Mouse (Mus musculus): ENCODE results near the gene Srgn. TPM values are rescaled to one million over a fixed set of nuclear protein-coding genes. Genes with fewer than 3 reads are reported as not detected.

Gene Srgn
- polyA plus RNA-seq (2016; fragmentation: Nextera tagmentation; extraction: Ambion mirVana), result 3.9 and 5.5 TPM in 2 replicates

DNA sequence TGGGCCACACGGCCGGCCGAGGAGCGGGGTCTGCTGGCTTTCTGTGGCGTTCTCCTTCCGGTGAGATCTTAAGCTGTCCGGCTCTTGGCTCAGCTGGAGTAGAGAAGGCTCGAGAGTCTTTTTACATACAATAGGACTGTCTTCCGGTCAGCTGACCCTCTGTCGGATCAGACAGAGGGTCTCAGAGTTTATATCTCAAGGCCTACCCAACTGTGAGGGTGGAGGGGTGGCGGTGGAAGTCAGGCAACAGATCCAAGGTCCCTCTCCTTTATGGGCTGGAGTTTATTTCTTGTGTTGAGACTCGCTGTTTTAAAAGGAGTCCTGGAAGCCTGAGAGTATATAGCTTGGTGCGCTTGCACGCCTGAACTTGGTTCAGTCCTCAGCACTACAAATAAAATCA is at the start of gene Srgn:
TSS of gene Srgn (minus strand) at position 101 of the 400 bp plus-strand sequence.
- no peaks in the 10 kb centered on the region for H3K9me3 ChIP-seq
- WGBS, result 91% methylated on average over 14 of the region's 14 CpGs
- no peak within 1 kb of the TSS for H3K4me2 ChIP-seq
- H3K4me1 ChIP-seq (replicated peaks), result no peaks in the 10 kb centered on the region
- no peak within 1 kb of the TSS for H3K4me3 ChIP-seq (replicated peaks)
- H3K27me3 ChIP-seq, result no peaks in the 10 kb centered on the region
- H3K27ac ChIP-seq, result no peak within 1 kb of the TSS
- no peaks in the 10 kb centered on the region for H3K36me3 ChIP-seq
- no peak within 1 kb of the TSS for H3K9ac ChIP-seq (replicated peaks)
- ATAC-seq (ENCODE audit: insufficient number of reproducible peaks, insufficient read depth, low FRiP score, low TSS enrichment, low read depth), result no peak

DNA sequence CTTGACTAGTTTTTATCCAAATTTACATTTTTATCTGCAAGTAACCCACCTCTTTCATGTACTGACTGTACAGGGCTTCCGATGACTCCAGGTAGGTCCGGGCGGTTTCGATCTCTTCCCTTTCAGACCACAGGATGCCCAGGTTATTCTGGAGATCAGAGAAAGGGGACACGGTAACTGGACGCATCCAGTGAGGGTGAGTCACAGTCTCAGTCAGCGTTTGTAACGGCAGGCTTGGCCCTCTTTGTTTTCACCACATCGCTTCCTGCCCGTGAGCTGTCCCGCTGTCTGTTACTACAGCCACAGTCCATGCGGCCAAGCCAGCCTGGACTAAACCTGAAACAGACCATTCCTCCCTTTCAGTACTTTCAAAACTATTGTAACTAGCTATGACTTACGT is 47.8 kb upstream of the Srgn start:
- no peak overlapping the region for H3K4me3 ChIP-seq (replicated peaks)
- peaks cover 14% of the 10 kb centered on the region for H3K4me1 ChIP-seq (replicated peaks)
- H3K27me3 ChIP-seq, result no peaks in the 10 kb centered on the region
- H3K4me2 ChIP-seq, result no peak overlapping the region
- no peak for ATAC-seq (ENCODE audit: insufficient number of reproducible peaks, insufficient read depth, low FRiP score, low TSS enrichment, low read depth)
- no peak overlapping the region for H3K27ac ChIP-seq
- no peaks in the 10 kb centered on the region for H3K9me3 ChIP-seq
- H3K36me3 ChIP-seq, result peaks cover 56% of the 10 kb centered on the region
- WGBS, result 93% methylated on average over 13 of the region's 13 CpGs
- no peak overlapping the region for H3K9ac ChIP-seq (replicated peaks)

DNA sequence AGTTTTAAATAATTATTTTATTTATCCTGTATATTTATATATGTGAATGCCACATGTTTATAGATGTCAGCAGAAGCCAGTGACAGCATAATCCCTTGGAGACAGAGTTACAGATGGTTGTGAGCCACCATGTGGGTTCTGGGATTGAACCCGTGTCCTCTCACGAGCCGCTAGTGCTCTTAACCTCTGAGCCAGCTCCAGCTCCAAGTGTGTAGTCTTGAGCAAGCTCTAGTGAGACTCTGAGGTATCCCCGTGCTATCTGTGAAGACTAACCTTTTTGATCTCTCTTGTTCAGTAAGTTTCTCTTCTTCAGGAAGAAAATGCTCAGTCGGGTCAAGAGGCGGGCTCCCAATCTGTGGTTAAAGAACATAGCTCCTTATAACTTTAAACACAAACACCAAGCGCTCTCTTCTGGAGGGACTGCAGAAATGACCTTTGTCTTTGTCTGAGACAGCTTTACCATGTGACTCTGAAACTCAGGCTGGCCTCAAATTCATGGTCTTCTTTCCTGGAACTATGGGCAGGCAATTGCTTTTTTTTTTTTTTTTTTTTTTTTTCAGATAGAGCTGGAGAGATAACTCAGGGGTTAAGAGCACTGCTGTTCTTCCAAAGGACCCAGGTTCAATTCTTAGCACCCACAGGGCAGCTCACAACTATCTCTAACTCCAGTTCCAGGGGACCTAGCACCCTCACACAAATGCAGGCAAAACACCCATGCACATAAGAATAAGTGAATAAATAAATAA is 43.0 kb upstream of the Srgn start:
- H3K4me3 ChIP-seq (replicated peaks), result no peak overlapping the region
- no peak overlapping the region for H3K4me2 ChIP-seq
- no peaks in the 10 kb centered on the region for H3K4me1 ChIP-seq (replicated peaks)
- no peak for ATAC-seq (ENCODE audit: insufficient number of reproducible peaks, insufficient read depth, low FRiP score, low TSS enrichment, low read depth)
- peaks cover 90% of the 10 kb centered on the region for H3K36me3 ChIP-seq
- 94% methylated on average over 7 of the region's 7 CpGs for WGBS
- no peak overlapping the region for H3K27ac ChIP-seq
- no peaks in the 10 kb centered on the region for H3K9me3 ChIP-seq
- no peak overlapping the region for H3K9ac ChIP-seq (replicated peaks)
- H3K27me3 ChIP-seq, result no peaks in the 10 kb centered on the region

DNA sequence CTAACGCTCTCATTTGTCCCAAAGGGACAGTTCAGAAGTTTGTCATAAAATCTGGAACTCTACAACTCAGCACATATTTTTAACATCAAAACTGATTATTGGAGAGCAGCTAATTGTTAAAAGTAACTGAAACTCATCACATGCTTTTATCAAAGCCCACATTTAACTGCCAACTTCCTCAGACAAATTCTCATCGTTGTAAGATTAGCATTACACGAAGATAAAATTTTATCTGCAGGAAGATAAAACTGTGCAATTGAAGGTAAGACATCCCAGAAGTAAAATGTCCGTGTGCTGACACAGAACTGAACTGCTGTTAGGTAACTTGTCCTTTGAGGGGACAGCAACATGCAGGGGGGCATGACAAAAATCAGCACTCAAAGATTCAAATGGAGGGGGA is 41.6 kb upstream of the Srgn start:
- no peaks in the 10 kb centered on the region for H3K27me3 ChIP-seq
- no peak overlapping the region for H3K27ac ChIP-seq
- no peaks in the 10 kb centered on the region for H3K9me3 ChIP-seq
- no peak for ATAC-seq (ENCODE audit: insufficient number of reproducible peaks, insufficient read depth, low FRiP score, low TSS enrichment, low read depth)
- H3K4me3 ChIP-seq (replicated peaks), result no peak overlapping the region
- H3K9ac ChIP-seq (replicated peaks), result no peak overlapping the region
- no peak overlapping the region for H3K4me2 ChIP-seq
- WGBS, result 90% methylated on average over 4 of the region's 4 CpGs
- peaks cover 91% of the 10 kb centered on the region for H3K36me3 ChIP-seq
- H3K4me1 ChIP-seq (replicated peaks), result no peaks in the 10 kb centered on the region

DNA sequence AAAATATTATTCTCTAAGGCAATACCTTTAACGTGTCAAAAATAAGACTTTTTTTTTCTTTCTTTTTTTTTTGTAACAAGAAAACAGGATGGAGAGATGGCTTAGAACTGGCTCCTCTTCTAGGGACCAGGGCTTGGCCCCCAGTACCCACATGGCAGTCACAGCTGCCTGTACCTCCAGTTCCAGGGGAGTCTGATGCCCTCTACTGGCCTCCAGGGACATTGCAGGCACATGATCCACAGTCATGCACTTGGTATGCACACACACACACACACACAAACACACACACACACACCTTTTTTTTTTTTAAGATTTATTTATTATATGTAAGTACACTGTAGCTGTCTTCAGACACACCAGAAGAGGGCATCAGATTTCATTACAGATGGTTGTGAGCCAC is 30.5 kb upstream of the Srgn start:
- H3K4me1 ChIP-seq (replicated peaks), result no peaks in the 10 kb centered on the region
- H3K27me3 ChIP-seq, result no peaks in the 10 kb centered on the region
- H3K4me2 ChIP-seq, result no peak overlapping the region
- 90% methylated on average over 1 of the region's 1 CpGs for WGBS
- H3K4me3 ChIP-seq (replicated peaks), result no peak overlapping the region
- H3K9me3 ChIP-seq, result no peaks in the 10 kb centered on the region
- no peak for ATAC-seq (ENCODE audit: insufficient number of reproducible peaks, insufficient read depth, low FRiP score, low TSS enrichment, low read depth)
- no peak overlapping the region for H3K27ac ChIP-seq
- no peak overlapping the region for H3K9ac ChIP-seq (replicated peaks)
- peaks cover 68% of the 10 kb centered on the region for H3K36me3 ChIP-seq

DNA sequence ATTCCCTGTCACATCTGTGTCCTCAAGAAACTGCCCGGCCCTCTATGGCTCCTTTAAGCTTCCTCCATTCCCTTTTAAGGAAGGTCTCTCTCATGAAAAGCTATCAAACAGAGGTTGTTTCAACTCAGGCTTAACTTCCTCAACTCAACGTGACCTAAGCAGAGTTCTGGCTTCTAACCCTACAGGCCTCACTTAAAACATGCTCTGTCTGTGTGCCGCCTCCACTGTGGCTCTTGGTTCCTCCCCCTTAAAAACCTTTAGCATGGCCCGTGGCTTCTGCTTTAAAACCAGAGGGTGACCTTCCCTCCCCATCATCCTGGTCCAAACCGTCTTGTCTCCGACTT is 29.3 kb upstream of the Srgn start:
- Histone ChIP-seq H3K27me3 (no peaks in the 10 kb centered on the region), H3K4me3 (replicated peaks) (no peak overlapping the region), H3K4me1 (replicated peaks) (no peaks in the 10 kb centered on the region), H3K27ac (no peak overlapping the region), H3K9ac (replicated peaks) (no peak overlapping the region), H3K4me2 (no peak overlapping the region), H3K9me3 (no peaks in the 10 kb centered on the region), H3K36me3 (peaks cover 56% of the 10 kb centered on the region)
- 90% methylated on average over 6 of the region's 6 CpGs for WGBS
- no peak for ATAC-seq (ENCODE audit: insufficient number of reproducible peaks, insufficient read depth, low FRiP score, low TSS enrichment, low read depth)

DNA sequence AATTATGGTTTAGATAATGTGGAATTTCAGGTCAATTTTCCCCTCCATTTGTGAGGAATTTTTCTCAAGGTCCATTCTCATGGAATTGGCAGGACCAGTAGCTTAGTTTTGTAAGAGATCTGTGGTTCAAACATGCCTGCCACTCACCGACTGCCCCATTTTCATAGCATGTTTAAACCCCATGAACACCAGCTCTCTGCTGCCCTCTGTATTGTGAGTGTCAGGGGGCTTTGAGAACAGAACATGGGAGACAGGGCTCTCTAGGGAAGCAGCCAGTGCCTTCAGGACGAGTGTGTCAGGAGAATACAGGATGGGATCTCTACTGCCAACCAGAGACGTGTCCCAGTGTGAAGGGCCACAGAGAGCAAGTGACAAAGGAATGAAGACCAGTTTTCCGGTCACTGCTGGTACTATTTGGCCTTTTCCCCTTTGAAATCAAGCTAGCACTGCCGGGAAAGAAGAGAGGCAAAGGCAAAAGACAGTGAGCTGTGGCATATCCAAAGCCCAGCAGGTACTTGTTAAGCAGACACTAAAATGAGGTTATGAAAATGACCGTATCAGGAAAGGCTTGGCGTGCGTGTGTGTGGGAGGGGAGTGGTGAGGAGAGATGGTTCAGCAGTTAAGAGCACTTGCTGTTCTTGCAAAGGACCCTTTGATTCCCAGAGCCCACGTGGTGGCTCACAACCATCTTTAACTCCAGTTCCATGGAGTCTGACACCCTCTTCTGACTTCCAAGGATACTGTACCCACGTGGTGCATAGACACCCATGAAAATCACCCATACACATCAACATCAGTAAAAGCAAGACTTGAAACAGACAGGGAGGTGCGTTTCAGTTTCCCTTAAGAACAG is 28.7 kb upstream of the Srgn start:
- Histone ChIP-seq H3K4me2 (no peak overlapping the region), H3K4me3 (replicated peaks) (no peak overlapping the region), H3K9me3 (no peaks in the 10 kb centered on the region), H3K27me3 (no peaks in the 10 kb centered on the region), H3K27ac (no peak overlapping the region), H3K36me3 (peaks cover 53% of the 10 kb centered on the region), H3K9ac (replicated peaks) (no peak overlapping the region), H3K4me1 (replicated peaks) (no peaks in the 10 kb centered on the region)
- 73% methylated on average over 11 of the region's 11 CpGs for WGBS
- no peak for ATAC-seq (ENCODE audit: insufficient number of reproducible peaks, insufficient read depth, low FRiP score, low TSS enrichment, low read depth)

DNA sequence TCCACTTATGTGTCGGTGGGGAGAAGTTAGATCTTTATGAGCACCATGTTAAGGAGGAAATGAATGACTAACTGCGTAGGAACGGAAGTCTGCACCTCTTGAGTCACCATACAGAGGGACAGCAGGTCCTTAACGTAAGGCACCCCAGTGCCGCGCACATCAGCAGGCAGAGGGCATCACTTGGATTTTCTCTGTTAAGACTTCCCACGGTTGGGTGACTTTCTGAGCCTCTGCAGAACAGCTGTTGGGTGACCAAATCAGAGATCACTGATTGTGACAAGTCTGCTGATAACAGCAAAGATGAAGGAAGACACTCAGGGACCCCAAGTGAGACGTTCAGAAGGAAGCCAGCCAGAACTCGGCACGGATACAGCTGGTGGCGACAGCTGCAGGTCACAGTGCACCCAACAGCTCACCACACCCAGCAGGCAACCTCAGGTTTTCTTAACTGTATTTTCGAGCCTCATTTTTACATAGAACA is 26.4 kb upstream of the Srgn start:
- no peak overlapping the region for H3K27ac ChIP-seq
- peaks cover 30% of the 10 kb centered on the region for H3K36me3 ChIP-seq
- H3K4me1 ChIP-seq (replicated peaks), result no peaks in the 10 kb centered on the region
- no peak overlapping the region for H3K9ac ChIP-seq (replicated peaks)
- H3K9me3 ChIP-seq, result no peaks in the 10 kb centered on the region
- H3K4me2 ChIP-seq, result no peak overlapping the region
- 84% methylated on average over 12 of the region's 12 CpGs for WGBS
- no peaks in the 10 kb centered on the region for H3K27me3 ChIP-seq
- no peak for ATAC-seq (ENCODE audit: insufficient number of reproducible peaks, insufficient read depth, low FRiP score, low TSS enrichment, low read depth)
- no peak overlapping the region for H3K4me3 ChIP-seq (replicated peaks)

DNA sequence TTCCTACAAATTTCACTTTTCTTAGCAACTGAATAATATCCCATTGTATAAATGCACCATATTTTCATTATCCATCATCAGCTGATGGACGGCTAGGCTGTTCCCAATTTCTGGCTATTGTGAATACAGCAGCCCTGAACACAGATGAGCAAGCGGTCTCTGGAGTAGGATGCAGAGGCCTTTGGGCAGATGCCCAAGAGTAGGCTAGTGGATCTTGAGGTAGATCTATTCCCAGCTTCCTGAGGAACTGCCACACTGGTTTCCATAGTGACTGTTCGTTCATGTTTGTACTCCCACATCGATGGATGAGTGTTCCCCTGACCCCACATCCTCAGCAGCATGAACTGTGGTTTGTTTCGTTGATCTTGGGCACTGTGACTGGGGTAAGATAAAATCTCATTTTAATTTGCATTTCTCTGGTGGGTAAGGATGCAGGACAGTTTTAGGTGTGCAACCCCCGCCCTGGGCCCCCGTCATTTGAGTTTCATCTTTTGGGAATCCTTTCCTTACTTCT is 23.6 kb upstream of the Srgn start:
- no peak for ATAC-seq (ENCODE audit: insufficient number of reproducible peaks, insufficient read depth, low FRiP score, low TSS enrichment, low read depth)
- no peaks in the 10 kb centered on the region for H3K9me3 ChIP-seq
- no peak overlapping the region for H3K9ac ChIP-seq (replicated peaks)
- no peaks in the 10 kb centered on the region for H3K27me3 ChIP-seq
- WGBS, result 84% methylated on average over 7 of the region's 7 CpGs
- no peaks in the 10 kb centered on the region for H3K4me1 ChIP-seq (replicated peaks)
- peaks cover 6% of the 10 kb centered on the region; the same call in 1 of the 2 replicates for H3K36me3 ChIP-seq
- no peak overlapping the region for H3K4me2 ChIP-seq
- no peak overlapping the region for H3K4me3 ChIP-seq (replicated peaks)
- H3K27ac ChIP-seq, result no peak overlapping the region

DNA sequence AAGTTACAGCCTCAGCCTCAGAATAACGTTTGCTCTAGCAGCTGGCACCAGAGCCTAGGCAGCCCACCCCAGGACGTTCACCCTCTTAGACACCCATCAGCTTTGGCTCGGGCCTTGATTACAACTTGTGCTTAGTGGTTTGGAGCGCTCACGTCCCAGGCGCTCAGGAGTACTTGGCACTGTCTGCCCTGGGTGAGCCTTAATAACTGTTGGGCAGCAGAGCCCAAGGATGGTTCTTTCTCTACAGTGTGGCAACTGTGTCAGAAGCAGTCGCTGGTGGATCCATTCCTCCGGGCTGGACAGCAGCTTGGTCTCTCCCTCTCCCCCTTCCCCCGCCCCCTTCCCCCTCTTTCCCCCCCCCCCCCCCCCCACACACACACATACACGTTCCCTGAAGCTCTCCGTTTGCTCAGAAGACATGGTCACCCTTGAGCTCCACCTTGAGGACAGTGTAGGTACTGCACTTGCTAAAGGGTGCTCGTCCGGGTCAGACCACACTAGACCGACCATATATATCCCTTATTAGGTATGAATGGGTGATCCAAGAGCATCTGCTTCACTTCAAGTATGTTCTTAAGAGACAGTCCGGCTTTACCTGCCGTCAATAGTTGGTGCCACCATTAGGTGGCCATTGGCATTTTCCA is 22.4 kb upstream of the Srgn start:
- 28% methylated on average over 15 of the region's 16 CpGs for WGBS
- Histone ChIP-seq H3K36me3 (peaks cover 4% of the 10 kb centered on the region; the same call in 1 of the 2 replicates), H3K9ac (replicated peaks) (no peak overlapping the region), H3K27me3 (no peaks in the 10 kb centered on the region), H3K27ac (no peak overlapping the region), H3K4me1 (replicated peaks) (no peaks in the 10 kb centered on the region), H3K4me2 (no peak overlapping the region), H3K9me3 (no peaks in the 10 kb centered on the region), H3K4me3 (replicated peaks) (no peak overlapping the region)
- ATAC-seq (ENCODE audit: insufficient number of reproducible peaks, insufficient read depth, low FRiP score, low TSS enrichment, low read depth), result no peak

DNA sequence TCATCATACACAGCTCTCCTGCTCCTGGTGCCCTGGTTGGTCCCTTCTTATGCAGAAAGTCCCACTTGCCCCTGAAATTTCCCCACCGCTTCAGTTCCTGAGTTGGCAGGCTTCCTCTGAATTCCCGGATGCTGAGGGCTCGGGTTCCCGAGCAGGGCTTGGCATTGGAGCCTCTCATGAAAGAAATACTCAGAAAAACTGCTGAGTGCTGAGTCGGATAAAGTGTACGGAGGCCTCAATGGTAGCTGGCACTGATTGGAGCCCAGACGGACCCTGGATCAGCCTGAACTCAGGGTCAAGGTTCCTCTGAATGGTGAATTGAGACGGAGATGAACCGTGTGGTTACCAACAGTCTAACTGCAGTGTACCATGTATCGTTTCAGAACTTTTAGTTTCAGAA is 19.2 kb upstream of the Srgn start:
- no peak overlapping the region for H3K9ac ChIP-seq (replicated peaks)
- ATAC-seq (ENCODE audit: insufficient number of reproducible peaks, insufficient read depth, low FRiP score, low TSS enrichment, low read depth), result no peak

More for the DNA sequence above, 19.2 kb upstream of the Srgn start:
- Histone ChIP-seq H3K27ac (no peak overlapping the region), H3K4me2 (no peak overlapping the region), H3K36me3 (no peaks in the 10 kb centered on the region), H3K4me1 (replicated peaks) (no peaks in the 10 kb centered on the region), H3K27me3 (no peaks in the 10 kb centered on the region), H3K4me3 (replicated peaks) (no peak overlapping the region), H3K9me3 (no peaks in the 10 kb centered on the region)
- WGBS, result 87% methylated on average over 10 of the region's 10 CpGs

Data from limb, embryonic 12.5 days (tissue).